Mouse (Mus musculus): Measurements from ENCODE around the gene Mlst8.
A peak's percentile ranks its signal among the peaks of the same experiment; 100 is the strongest.
"Not testable (repeated sequence)": the region's sequence is repeated elsewhere in the genome, so short reads cannot be mapped to it uniquely, and the experiment has no call there.

Gene Mlst8

DNA sequence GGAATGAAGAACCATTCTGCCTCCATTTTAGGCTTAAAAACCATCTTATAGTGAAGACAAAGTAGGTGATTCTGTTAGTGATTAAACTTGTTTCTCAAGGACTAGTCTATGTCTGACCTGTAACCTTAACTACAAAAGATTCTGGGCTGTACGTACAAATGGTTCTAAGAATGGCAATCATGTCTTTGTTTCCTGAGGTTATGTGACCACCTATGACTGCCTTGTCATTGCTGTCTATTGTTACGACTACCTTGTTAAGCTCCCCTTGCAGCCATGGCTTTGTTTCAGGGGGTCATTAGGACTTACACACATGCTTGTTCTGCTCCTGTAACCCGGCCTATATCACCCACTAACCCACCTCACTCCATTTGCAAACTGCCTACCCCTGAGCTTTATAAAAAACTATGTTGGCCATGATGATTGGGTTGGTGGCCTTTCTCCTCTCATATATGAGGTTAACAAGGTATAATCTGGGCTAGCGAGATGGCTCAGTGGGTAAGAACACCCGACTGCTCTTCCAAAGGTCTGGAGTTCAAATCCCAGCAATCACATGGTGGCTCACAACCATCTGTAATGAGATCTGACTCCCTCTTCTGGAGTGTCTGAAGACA is 10.1 kb downstream of the Mlst8 start:
- no peak for DNase-seq

DNA sequence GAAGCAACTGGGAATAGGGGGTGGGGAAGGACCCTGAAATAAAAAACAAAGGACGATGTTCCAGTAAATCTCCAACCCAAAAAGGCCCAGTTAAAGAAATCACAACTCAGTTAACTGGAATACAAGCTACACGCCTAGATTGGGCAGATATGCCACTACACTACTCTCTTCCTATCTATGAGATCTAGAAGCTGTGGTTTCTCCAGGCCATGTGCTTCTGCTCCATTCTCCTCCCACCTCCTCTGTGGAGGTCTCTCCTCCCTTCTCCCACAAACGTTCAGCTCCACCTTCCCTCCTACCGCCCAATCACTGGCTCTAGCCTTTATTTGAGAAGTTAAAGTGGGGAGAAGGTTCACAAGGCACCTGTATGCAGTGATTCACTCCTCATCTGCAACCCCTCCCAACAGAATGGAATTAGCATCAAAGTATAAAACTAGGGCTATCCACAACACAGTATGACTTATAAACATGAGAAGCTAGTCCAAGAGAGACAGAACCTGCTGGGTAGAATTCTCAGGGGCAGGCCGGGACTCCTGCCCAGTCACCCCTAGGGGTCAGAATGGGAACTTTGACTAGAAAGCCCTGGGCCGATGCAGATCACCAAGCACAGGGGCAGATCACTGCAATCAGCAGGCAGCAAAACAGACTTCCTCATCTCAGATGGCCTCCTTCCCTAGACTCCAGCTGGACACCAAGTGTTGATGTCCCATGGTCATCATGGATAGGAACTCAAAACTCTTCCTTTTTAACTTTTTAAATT is 15.3 kb downstream of the Mlst8 start:
- no peak for DNase-seq

GRCm38 (mm10) chr17:24462932-24463331 is 15.9 kb downstream of the Mlst8 start:
- no peak for DNase-seq

GRCm38 (mm10) chr17:24461580-24461979 is 17.3 kb downstream of the Mlst8 start:
- no peak for DNase-seq

GRCm38 (mm10) chr17:24455523-24456206 is 23.2 kb downstream of the Mlst8 start:
- not testable (repeated sequence) for DNase-seq

GRCm38 (mm10) chr17:24454756-24455522 is 23.9 kb downstream of the Mlst8 start:
- peak; percentile 97 for DNase-seq

GRCm38 (mm10) chr17:24454218-24454755 is 24.6 kb downstream of the Mlst8 start:
- no peak for DNase-seq

GRCm38 (mm10) chr17:24453372-24453771 is 25.5 kb downstream of the Mlst8 start:
- no peak for DNase-seq

GRCm38 (mm10) chr17:24451220-24451619 is 27.7 kb downstream of the Mlst8 start:
- no peak for DNase-seq

- DNase-seq, result no peak
Observed at GRCm38 (mm10) chr17:24449507-24449906, 29.4 kb downstream of the Mlst8 start.

- no peak for DNase-seq
Observed at GRCm38 (mm10) chr17:24446590-24446989, 32.3 kb downstream of the Mlst8 start.

DNA sequence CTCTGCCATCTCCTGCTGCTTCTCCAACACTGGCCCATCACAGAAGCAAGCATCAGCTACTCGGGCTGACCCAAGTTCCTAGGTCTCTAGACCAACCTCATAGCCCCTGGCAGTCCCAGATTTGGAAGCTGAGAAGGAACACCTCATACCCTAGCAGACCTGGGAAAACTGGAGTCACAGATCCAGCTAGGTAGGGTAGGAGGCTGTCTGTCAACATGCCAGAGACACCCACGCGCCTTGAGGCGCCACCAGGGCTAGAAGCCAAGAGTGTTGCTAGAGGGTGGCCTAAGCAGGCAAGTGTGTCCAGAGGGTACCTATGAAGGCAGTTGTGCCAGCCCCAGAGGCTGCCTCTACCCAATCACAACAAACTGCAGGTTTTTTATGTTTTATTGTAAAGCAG is 35.5 kb downstream of the Mlst8 start:
- DNase-seq, result no peak

DNA sequence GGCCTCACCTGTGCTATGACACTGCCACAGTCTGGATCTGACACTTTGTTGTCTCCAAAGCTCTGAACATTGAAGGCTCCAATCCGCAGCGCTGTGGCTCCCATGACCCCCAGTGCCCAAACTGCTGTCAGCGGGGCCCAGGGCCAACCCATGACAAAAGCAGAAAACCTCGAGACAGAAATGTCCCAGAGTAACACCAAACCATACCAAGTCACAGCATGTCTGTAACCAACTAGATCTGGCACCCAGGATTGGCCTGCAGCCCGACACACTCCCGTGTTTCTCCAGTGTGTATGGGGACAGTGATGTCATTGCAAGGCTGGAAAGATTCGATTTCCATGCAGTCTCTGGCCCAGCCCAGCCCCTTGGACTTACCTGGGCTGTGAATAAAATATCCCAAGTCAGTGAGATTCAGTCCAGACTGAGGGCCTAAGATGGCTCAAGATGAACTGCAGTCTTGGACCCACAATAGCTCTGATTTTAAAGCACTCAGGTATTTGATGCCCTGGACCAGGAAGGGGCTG is 36.2 kb downstream of the Mlst8 start, which contains the start of gene Dnase1l2:
Gene Dnase1l2 (minus strand): TSS at position 474 of the 524 bp plus-strand sequence.
- no peak for DNase-seq

DNA sequence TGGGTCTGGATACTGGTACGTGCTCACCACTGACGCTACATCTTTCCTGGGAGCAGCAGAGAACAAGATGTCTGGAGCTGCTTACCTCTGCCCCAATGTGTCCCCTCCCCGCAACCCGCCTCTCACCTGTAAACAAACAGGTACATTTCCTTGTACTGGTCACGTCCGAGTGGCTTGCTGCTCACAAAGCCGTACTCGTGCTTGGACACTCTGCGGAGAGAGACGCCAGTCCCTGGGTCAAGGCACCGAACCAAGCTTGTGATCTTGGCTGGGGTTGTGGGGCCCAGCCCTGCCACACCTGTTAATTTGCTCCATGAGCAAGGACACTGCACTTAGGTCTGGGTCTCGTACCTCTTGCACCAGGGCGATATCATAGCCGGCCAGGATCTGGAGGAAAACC is 36.8 kb downstream of the Mlst8 start:
- no peak for DNase-seq

DNA sequence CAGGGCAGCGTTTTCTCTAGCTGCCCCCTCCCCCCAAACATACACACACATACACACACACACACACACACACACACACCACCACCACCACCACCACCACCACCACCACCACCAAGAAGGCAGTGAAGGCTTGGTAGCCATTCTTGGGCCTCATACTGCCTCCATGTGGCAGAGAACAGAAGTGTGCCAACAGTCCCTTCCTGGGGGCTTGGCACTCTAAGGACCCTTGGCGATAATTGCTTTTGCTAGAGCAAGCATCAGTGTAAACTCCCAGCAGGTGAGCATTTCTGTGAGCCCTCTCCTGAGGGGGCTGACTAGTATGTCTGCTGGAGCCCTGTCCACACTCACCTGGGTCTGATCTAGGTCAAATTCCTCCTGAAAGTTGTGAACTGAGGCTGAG is 37.7 kb downstream of the Mlst8 start:
- no peak for DNase-seq

GRCm38 (mm10) chr17:24440377-24440776 is 38.5 kb downstream of the Mlst8 start:
- no peak for DNase-seq

- no peak for DNase-seq
Observed at GRCm38 (mm10) chr17:24437016-24437415, 41.9 kb downstream of the Mlst8 start.

DNA sequence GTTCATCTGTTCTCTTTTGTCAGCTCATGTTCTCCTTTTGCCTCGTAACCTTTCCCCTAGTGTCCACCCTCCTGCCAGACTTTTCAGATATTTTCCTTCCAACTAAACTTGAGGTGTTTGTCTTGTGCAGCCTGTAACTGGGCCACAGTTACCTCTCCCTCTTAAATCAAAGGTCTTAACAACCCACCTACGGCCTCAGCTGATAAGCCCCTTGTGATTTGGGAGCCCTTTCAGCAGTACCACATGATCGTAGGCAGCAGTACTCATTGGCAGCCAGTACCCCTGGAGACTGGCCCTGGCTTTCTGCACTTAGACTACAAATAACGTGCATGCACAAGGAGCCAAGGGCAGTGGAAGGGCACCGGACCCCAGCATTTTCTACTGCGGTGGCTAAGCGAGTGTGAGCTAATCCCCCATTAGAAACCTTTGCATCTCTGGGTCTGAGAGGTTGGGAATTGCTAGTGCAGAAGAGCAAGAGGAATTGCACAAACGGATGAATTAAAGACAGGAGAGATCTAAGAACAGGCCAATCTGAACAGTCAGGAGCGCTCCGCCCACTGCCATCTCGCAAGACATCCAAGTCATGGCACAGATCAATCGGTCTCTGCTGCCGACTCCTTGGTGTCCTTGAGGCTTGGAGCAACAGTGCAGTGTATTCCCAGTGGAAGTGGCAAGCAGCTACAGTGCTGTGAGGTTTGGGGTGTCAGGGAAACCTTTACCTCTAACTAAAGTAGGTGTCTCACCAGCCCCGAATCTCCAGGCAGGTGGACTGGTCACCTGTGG is 49.5 kb downstream of the Mlst8 start:
- DNase-seq, result no peak

DNA sequence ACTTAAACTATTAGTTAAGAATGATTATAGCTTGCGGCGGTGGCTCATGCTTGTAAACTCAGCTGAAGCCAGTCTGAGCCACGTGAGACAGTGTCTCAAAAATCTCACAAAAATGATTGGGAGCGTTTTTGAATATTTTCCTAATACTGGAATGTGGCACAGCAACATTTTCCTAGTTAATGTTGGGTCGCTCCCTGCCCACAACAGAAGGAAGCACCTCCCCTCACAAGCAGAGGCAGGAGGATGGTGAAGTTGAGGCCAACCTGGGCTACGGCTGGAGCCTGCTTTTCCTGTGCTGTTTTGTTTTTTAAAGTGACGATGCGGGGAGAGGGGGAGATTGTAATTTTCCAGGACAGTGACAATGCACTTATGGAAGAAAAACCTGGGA is 51.7 kb downstream of the Mlst8 start:
- DNase-seq, result no peak

DNA sequence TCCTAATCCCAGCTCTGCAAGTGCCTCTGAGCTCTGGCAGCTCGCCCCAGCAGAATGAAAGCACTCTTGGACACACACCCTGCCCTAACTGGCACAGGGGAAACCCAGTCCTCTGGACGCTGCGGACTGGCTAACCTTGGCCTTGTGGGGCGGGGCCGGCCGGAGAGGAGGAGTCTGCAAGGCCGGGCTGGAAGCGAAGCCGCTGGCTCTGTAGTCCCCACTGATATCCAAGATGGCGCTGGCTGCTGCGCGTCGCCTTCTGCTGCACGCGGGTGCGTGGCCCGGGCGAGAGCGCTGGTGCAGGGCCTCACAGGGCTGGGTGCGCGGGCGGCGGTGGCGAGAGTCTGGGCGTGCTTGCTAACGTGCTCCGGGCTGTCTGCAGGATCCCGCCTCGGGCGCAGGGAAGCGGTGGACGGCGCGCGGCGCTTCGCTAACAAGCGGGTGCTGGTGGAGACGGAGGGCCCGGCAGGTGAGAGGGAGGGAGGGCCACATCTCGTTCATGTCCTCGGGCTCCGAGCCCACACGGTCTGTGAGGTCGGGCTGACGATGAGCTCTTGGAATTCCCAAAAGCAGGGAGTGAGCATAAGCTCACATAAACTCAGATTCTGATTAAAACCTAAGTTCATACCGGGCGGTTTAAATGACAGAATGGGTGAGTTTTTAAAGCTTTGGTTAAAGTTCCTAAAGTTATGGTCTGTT is 52.3 kb downstream of the Mlst8 start, which contains the start of gene Eci1:
Gene Eci1 (plus strand): TSS at position 171 of the 699 bp plus-strand sequence.
- peak; percentile 84 for DNase-seq

DNA sequence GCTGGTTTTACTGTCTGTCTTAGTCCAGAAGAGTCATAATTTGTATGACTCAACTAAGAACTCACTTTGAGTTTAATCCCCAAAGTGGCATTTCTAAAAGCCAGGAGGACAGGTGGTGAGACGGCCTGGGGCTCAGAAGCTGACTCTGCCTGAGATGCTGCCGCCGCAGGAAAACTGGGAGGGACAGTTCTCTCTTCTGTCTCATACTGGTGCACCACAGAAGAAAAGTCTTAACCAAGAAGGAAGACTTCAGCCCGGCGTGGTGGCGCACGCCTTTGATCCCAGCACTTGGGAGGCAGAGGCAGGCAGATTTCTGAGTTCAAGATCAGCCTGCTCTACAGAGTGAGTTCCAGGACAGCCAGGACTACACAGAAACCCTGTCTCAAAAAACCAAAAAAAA is 53.0 kb downstream of the Mlst8 start:
- DNase-seq, result no peak
